Mouse (Mus musculus) activated CD4-positive, CD25-positive, alpha-beta regulatory T cell (primary cell): ENCODE data around the gene Zfp2. TPM values are rescaled to one million over a fixed set of nuclear protein-coding genes. Genes with fewer than 3 reads are reported as not detected.

ENCODE experiments used
- polyA plus RNA-seq, 2 experiments: library from polyadenylated mRNA; unstranded; fragments of 100-300 nt; shearing (Covaris generic); gene quantifications; one replicate each; pipeline ENCODE4 v1.2.1; 2017

Zfp2 gene
- polyA plus RNA-seq: 1 to 10 TPM in 1 of 2 experiments, under 1 TPM in 1; 0.33 to 1.5 TPM

GRCm38 (mm10) chr11:50915671-50916320, at the start of gene Zfp2:
Gene Zfp2, minus strand, starts transcription at chr11:50916165.

GRCm38 (mm10) chr11:50953665-50954064, 37.7 kb upstream of the Zfp2 start, which contains the start of gene Prop1:
Gene Prop1, minus strand, starts transcription at chr11:50953765.

GRCm38 (mm10) chr11:50943506-50943905, 27.5 kb upstream of the Zfp2 start, which contains the start of gene 4933414I15Rik:
Gene 4933414I15Rik, minus strand, starts transcription at chr11:50943765.

GRCm38 (mm10) chr11:50931451-50931866, 15.5 kb upstream of the Zfp2 start, which contains the start of gene Zfp354b:
Gene Zfp354b, minus strand, starts transcription at chr11:50931633.

GRCm38 (mm10) chr11:50887390-50888128, 28.4 kb downstream of the Zfp2 start, which contains the start of gene Zfp454:
Gene Zfp454, minus strand, starts transcription at chr11:50887651.

GRCm38 (mm10) chr11:50850177-50850735, 65.7 kb downstream of the Zfp2 start, which contains the start of gene Grm6:
Gene Grm6, plus strand, starts transcription at chr11:50850685.

Other genes starting within 250 kb of the Zfp2 start
- gene Zfp354c, start 88.4 kb downstream of the Zfp2 start, polyA plus RNA-seq: 1 to 10 TPM; 1.3 to 5.0 TPM
- gene Zfp879, start 74.6 kb downstream of the Zfp2 start, polyA plus RNA-seq: under 1 TPM in 1 of 2 experiments, not detected in 1; 0.88 TPM
- gene Grm6, start 65.5 kb downstream of the Zfp2 start, polyA plus RNA-seq: under 1 TPM in 1 of 2 experiments, not detected in 1; 0.32 TPM
- gene Zfp454, start 28.5 kb downstream of the Zfp2 start, polyA plus RNA-seq: not detected
- under 1 TPM in 1 of 2 experiments, not detected in 1; 0.66 TPM for gene Zfp354b, start 15.5 kb upstream of the Zfp2 start, polyA plus RNA-seq
- under 1 TPM in 1 of 2 experiments, not detected in 1; 0.41 TPM for gene 4933414I15Rik, start 27.6 kb upstream of the Zfp2 start, polyA plus RNA-seq
- not detected for gene Prop1, start 37.6 kb upstream of the Zfp2 start, polyA plus RNA-seq
- not detected for gene Olfr1378, start 50.4 kb upstream of the Zfp2 start, polyA plus RNA-seq
- gene Olfr1377, start 65.8 kb upstream of the Zfp2 start, polyA plus RNA-seq: under 1 TPM in 1 of 2 experiments, not detected in 1; 0.41 TPM
- not detected for gene Olfr51, start 87.4 kb upstream of the Zfp2 start, polyA plus RNA-seq
- gene Olfr54, start 98.1 kb upstream of the Zfp2 start, polyA plus RNA-seq: under 1 TPM in 1 of 2 experiments, not detected in 1; 0.06 TPM
- not detected for gene Olfr1375, start 131.9 kb upstream of the Zfp2 start, polyA plus RNA-seq
- gene Zfp354a, start 143.1 kb upstream of the Zfp2 start, polyA plus RNA-seq: not detected